Mouse (Mus musculus) heart, postnatal 0 days (tissue): ENCODE data around the gene Trank1.

Source experiments
- CTCF ChIP-seq: IDR thresholded peaks from 2 replicates; pipeline ENCODE4 v1.5.1; 2016; ENCODE audit warnings: antibody characterized with exemption, control low read depth, low read depth
- EP300 ChIP-seq: IDR thresholded peaks from 2 replicates; pipeline ENCODE4 v1.6.1; 2016; ENCODE audit warnings: antibody characterized with exemption, low read depth

GRCm38 (mm10) chr9:111403159-111403558, 91.6 kb downstream of the Trank1 start:
- no peak for TF ChIP-seq CTCF
- no peak for TF ChIP-seq EP300
